Mouse (Mus musculus): ENCODE results near the gene Plekhg3.

GRCm38 (mm10) chr12:76571266-76571665 is 40.6 kb downstream of the Plekhg3 start:
- TF ChIP-seq CTCF (IDR thresholded peaks at IDR 0.05; ENCODE audit: low read depth, low read length) (no peak), POLR2A (IDR thresholded peaks at IDR 0.05; ENCODE audit: insufficient read depth, low read length) (no peak)
